Mouse (Mus musculus): ENCODE data around the gene Decr2. TPM values are rescaled to one million over a fixed set of nuclear protein-coding genes. Genes with fewer than 3 reads are reported as not detected.

The Decr2 gene
- total and polyA plus RNA-seq, 3 experiments = 12.6 to 21.0 (median 16.8) TPM

DNA sequence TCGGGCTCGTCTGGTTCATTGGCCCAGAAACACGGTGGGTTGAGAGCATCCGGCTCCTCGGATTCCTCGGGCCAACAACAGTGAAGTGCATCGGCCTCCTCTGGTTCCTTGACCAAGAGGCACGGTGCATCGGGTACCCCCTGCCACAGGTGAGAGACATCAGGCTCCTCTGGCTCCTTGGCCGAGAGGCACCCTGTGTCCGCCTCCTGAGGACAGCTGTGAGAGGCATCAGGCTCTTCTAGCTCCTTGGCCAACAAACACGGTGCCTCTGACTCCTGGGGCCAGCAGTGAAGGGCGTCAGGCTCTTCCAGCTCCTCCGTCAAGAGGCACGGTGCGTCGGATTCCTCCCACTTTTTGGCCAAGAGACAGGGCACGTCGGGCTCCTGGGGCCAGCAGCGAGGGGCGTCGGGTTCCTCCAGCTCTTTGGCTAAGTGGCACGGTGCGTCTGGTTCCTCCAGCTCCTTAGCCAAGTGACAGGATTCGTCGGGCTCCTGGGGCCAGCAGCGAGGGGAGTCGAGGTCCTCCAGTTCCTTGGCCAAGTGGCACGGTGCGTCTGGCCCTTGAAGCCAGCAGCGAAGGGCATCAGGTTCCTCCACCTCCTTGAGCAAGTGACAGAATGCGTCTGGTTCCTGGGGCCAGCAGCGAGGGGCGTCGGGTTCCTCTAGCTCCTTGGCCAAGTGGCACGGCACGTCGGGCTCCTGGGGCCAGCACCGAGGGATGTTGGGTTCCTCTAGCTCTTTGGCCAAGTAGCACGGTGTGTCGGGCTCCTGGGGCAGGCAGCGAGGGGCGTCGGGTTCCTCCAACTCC lies 21.9 kb downstream of the Decr2 start:
- Histone ChIP-seq H3K4me3 (replicated peaks in 1 of 3; ENCODE audit: low read depth in 2 of 3, low read length in 2 of 3, poor library complexity in 1 of 3) (peak overlapping the region in 2 of 3 experiments; percentile 67 to 82), H3K27ac (ENCODE audit: insufficient read depth, low read depth) (no peak overlapping the region), H3K9me3 (replicated peaks; ENCODE audit: low read length) (peaks cover 5% of the 10 kb centered on the region), H3K4me1 (ENCODE audit: control insufficient read depth in 1 of 2, insufficient read depth in 2 of 2) (peaks cover 21 to 45% of the 10 kb centered on the region in 2 experiments), H3K79me2 (replicated peaks; ENCODE audit: control insufficient read depth, extremely low read depth, insufficient read depth, poor library complexity, severe bottlenecking) (no peaks in the 10 kb centered on the region; the same call in 1 of the 2 replicates), H3K27me3 (replicated peaks) (peaks cover 23% of the 10 kb centered on the region), H3K9ac (ENCODE audit: insufficient read depth, low read depth) (peak overlapping the region; percentile 78), H3K36me3 (replicated peaks in 1 of 2; ENCODE audit: control insufficient read depth in 1 of 2, insufficient read depth in 1 of 2, low read length in 1 of 2) (peaks cover 0 to 40% of the 10 kb centered on the region in 2 experiments), H3K4me2 (ENCODE audit: insufficient read depth, low read depth, poor library complexity, severe bottlenecking) (peak overlapping the region; percentile 72)
- in situ Hi-C loops (cut with MboI; ENCODE audit: low pct_ligation_motif_present, low pct_unique_long_range_greater_than_20kb, low sequenced_read_pairs) (no loop called here), dilution Hi-C loops (cut with MboI; ENCODE audit: extremely low pct_ligation_motif_present, extremely low pct_unique_long_range_greater_than_20kb, low sequenced_read_pairs) (no loop called here)
- TF ChIP-seq TBP (conservative IDR thresholded peaks at IDR 0.05; ENCODE audit: low read depth, low read length) = no peak
- TF ChIP-seq CHD1 (IDR thresholded peaks at IDR 0.05; ENCODE audit: low read depth, low read length) = no peak
- no peak for TF ChIP-seq RCOR1 (conservative IDR thresholded peaks at IDR 0.05; ENCODE audit: low read depth, low read length)
- TF ChIP-seq MAX (IDR thresholded peaks at IDR 0.05; ENCODE audit: low read length) = no peak
- TF ChIP-seq UBTF (IDR thresholded peaks at IDR 0.05; ENCODE audit: low read depth, low read length) = no peak
- TF ChIP-seq IRF4 (IDR thresholded peaks at IDR 0.05; ENCODE audit: low read depth, low read length) = no peak
- TF ChIP-seq POLR2A (IDR thresholded peaks at IDR 0.05; ENCODE audit: low read depth, low read length) = no peak
- no peak for TF ChIP-seq MYC (IDR thresholded peaks at IDR 0.05; ENCODE audit: low read depth, low read length)
- no peak for TF ChIP-seq RAD21 (IDR thresholded peaks at IDR 0.05; ENCODE audit: low read depth, low read length)
- TF ChIP-seq NRF1 (IDR thresholded peaks at IDR 0.05; ENCODE audit: low read depth, low read length) = no peak
- no peak for TF ChIP-seq ZNF384 (IDR thresholded peaks at IDR 0.05; ENCODE audit: low read depth, low read length)
- TF ChIP-seq TCF12 (IDR thresholded peaks at IDR 0.05; ENCODE audit: low read depth, low read length) = no peak
- TF ChIP-seq USF1 (IDR thresholded peaks at IDR 0.05; ENCODE audit: low read depth, low read length) = no peak
- TF ChIP-seq ETS1 (conservative IDR thresholded peaks at IDR 0.05; ENCODE audit: low read depth, low read length) = no peak
- TF ChIP-seq POLR2AphosphoS2 (IDR thresholded peaks at IDR 0.05; ENCODE audit: low read depth, low read length) = no peak
- no peak for TF ChIP-seq E2F4 (IDR thresholded peaks at IDR 0.05; ENCODE audit: insufficient replicate concordance, low read depth, low read length)
- TF ChIP-seq MAFK (IDR thresholded peaks at IDR 0.05; ENCODE audit: insufficient replicate concordance, low read length) = no peak
- TF ChIP-seq PAX5 (IDR thresholded peaks at IDR 0.05; ENCODE audit: low read length) = no peak
- DNase-seq (ENCODE audit: extremely low read depth) = no peak

DNA sequence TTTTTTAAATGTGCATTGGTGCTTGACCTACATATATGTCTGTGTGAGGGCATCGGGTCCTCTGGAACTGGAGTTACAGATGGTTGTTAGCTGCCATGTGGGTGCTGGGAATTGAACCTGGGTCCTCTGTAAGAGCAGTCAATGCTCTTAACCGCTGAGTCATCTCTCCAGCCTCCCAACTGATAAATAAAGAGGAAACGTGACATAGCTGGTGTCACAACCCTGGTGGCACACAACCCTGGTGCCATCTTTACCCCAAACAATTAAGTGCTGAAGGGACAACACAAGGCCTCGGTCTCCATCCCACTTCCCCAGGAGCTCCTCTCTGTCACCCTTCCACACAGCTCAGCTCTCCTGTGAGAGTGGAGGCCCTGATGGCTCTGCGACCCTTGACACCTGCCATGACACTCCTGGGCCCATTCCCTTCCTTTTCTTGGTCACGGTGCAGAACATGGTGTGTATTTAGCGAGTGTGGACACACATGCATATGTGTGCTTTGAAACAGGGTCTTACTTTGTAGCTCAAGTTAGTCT lies 23.6 kb downstream of the Decr2 start:
- peaks cover 12% of the 10 kb centered on the region for H3K27me3 ChIP-seq (replicated peaks)
- H3K4me1 ChIP-seq (ENCODE audit: control insufficient read depth in 1 of 2, insufficient read depth in 2 of 2) = peaks cover 21 to 45% of the 10 kb centered on the region in 2 experiments
- H3K4me2 ChIP-seq (ENCODE audit: insufficient read depth, low read depth, poor library complexity, severe bottlenecking) = no peak overlapping the region; the same call in 1 of the 2 replicates
- H3K9me3 ChIP-seq (replicated peaks; ENCODE audit: low read length) = peaks cover 5% of the 10 kb centered on the region
- H3K36me3 ChIP-seq (replicated peaks in 1 of 2; ENCODE audit: control insufficient read depth in 1 of 2, insufficient read depth in 1 of 2, low read length in 1 of 2) = peaks cover 0 to 49% of the 10 kb centered on the region in 2 experiments
- dilution Hi-C loops (cut with MboI; ENCODE audit: extremely low pct_ligation_motif_present, extremely low pct_unique_long_range_greater_than_20kb, low sequenced_read_pairs) (no loop called here), in situ Hi-C loops (cut with MboI; ENCODE audit: low pct_ligation_motif_present, low pct_unique_long_range_greater_than_20kb, low sequenced_read_pairs) (no loop called here)
- no peak overlapping the region for H3K9ac ChIP-seq (ENCODE audit: insufficient read depth, low read depth)
- no peak overlapping the region for H3K27ac ChIP-seq (ENCODE audit: insufficient read depth, low read depth)
- no peak for DNase-seq (ENCODE audit: extremely low read depth)
- H3K79me2 ChIP-seq (replicated peaks; ENCODE audit: control insufficient read depth, extremely low read depth, insufficient read depth, poor library complexity, severe bottlenecking) = no peaks in the 10 kb centered on the region; the same call in none of the 2 replicates
- TF ChIP-seq NELFE (IDR thresholded peaks at IDR 0.05; ENCODE audit: low read depth, low read length) = no peak
- H3K4me3 ChIP-seq (replicated peaks in 1 of 3; ENCODE audit: low read depth in 2 of 3, low read length in 2 of 3, poor library complexity in 1 of 3) = no peak overlapping the region

All from CH12.LX (cell line).